Mouse (Mus musculus): ENCODE measurements around the gene Arhgap32. TPM values are rescaled to one million over a fixed set of nuclear protein-coding genes. Genes with fewer than 3 reads are reported as not detected.

Gene Arhgap32
- total and polyA plus RNA-seq, 3 experiments, result 0.06 to 0.15 TPM; not detected in 1

GRCm38 (mm10) chr9:32224937-32225336 is 109.0 kb downstream of the Arhgap32 start:
- no peak for DNase-seq (ENCODE audit: low read depth, low spot score)

GRCm38 (mm10) chr9:32225584-32225983 is 109.6 kb downstream of the Arhgap32 start:
- Histone ChIP-seq H3K9ac (ENCODE audit: control insufficient read depth, low read depth, low read length, poor library complexity, severe bottlenecking) (no peak overlapping the region), H3K27me3 (ENCODE audit: control insufficient read depth in 1 of 2, insufficient read depth in 2 of 2, low read length in 2 of 2) (peaks cover 0 to 4% of the 10 kb centered on the region in 2 experiments; a peak in 1 of 4 replicates), H3K27ac (ENCODE audit: control insufficient read depth, low read depth, low read length) (no peak overlapping the region), H3K9me3 (replicated peaks; ENCODE audit: insufficient read depth, low read length) (no peaks in the 10 kb centered on the region), H3K4me1 (ENCODE audit: control insufficient read depth in 1 of 2, insufficient read depth in 2 of 2, low read length in 2 of 2) (no peaks in the 10 kb centered on the region), H3K79me2 (ENCODE audit: control insufficient read depth, insufficient read depth, low read length, poor library complexity) (no peaks in the 10 kb centered on the region), H3K36me3 (ENCODE audit: control insufficient read depth in 1 of 2, insufficient read depth in 2 of 2, low read length in 2 of 2) (no peaks in the 10 kb centered on the region), H3K4me3 (ENCODE audit: control insufficient read depth in 1 of 2, insufficient read depth in 1 of 2, low read depth in 2 of 2, low read length in 2 of 2) (no peak overlapping the region)
- no peak for DNase-seq (ENCODE audit: low read depth, low spot score)
- no peak for TF ChIP-seq SMC3 (IDR thresholded peaks at IDR 0.05; ENCODE audit: low read depth, low read length)
- TF ChIP-seq NELFE (IDR thresholded peaks at IDR 0.05; ENCODE audit: low read depth, low read length), result no peak
- no peak for TF ChIP-seq MAFK (IDR thresholded peaks at IDR 0.05; ENCODE audit: borderline replicate concordance, low read depth, low read length)
- no peak for TF ChIP-seq GATA1 (IDR thresholded peaks at IDR 0.05; ENCODE audit: low read depth, low read length)
- no peak for TF ChIP-seq KAT2A (conservative IDR thresholded peaks at IDR 0.05; ENCODE audit: low read depth, low read length)
- no peak for TF ChIP-seq TCF12 (IDR thresholded peaks at IDR 0.05; ENCODE audit: low read depth, low read length)

More at GRCm38 (mm10) chr9:32224937-32225336, 109.0 kb downstream of the Arhgap32 start:
- no peak overlapping the region for H3K4me3 ChIP-seq (ENCODE audit: control insufficient read depth in 1 of 2, insufficient read depth in 1 of 2, low read depth in 2 of 2, low read length in 2 of 2)
- H3K79me2 ChIP-seq (ENCODE audit: control insufficient read depth, insufficient read depth, low read length, poor library complexity), result no peaks in the 10 kb centered on the region
- no peak overlapping the region for H3K27ac ChIP-seq (ENCODE audit: control insufficient read depth, low read depth, low read length)
- peaks cover 0 to 2% of the 10 kb centered on the region in 2 experiments; a peak in 1 of 4 replicates for H3K27me3 ChIP-seq (ENCODE audit: control insufficient read depth in 1 of 2, insufficient read depth in 2 of 2, low read length in 2 of 2)
- no peaks in the 10 kb centered on the region for H3K36me3 ChIP-seq (ENCODE audit: control insufficient read depth in 1 of 2, insufficient read depth in 2 of 2, low read length in 2 of 2)
- TF ChIP-seq E2F4 (IDR thresholded peaks at IDR 0.05; ENCODE audit: borderline replicate concordance, low read depth, low read length), result no peak
- TF ChIP-seq USF1 (IDR thresholded peaks at IDR 0.05; ENCODE audit: low read depth, low read length), result no peak
- TF ChIP-seq JUND (IDR thresholded peaks at IDR 0.05; ENCODE audit: low read depth, low read length), result no peak
- no peak for TF ChIP-seq CHD2 (IDR thresholded peaks at IDR 0.05; ENCODE audit: low read length)
- no peak for TF ChIP-seq MYC (IDR thresholded peaks at IDR 0.05; ENCODE audit: low read depth, low read length)
- TF ChIP-seq TCF12 (IDR thresholded peaks at IDR 0.05; ENCODE audit: low read depth, low read length), result no peak
- no peak for TF ChIP-seq CTCF (IDR thresholded peaks at IDR 0.05 in 2 of 3, conservative IDR thresholded peaks at IDR 0.05 in 1 of 3; ENCODE audit: control insufficient read depth in 1 of 3, insufficient read depth in 1 of 3, low read depth in 2 of 3, low read length in 3 of 3, poor library complexity in 1 of 3, severe bottlenecking in 1 of 3)
- TF ChIP-seq POLR2AphosphoS5 (IDR thresholded peaks at IDR 0.05; ENCODE audit: borderline replicate concordance, low read depth, low read length), result no peak
- no peak for TF ChIP-seq KAT2A (conservative IDR thresholded peaks at IDR 0.05; ENCODE audit: low read depth, low read length)
- TF ChIP-seq SMC3 (IDR thresholded peaks at IDR 0.05; ENCODE audit: low read depth, low read length), result no peak
- no peak for TF ChIP-seq MAX (IDR thresholded peaks at IDR 0.05; ENCODE audit: low read length)
- TF ChIP-seq MAZ (IDR thresholded peaks at IDR 0.05; ENCODE audit: low read depth, low read length), result no peak
- TF ChIP-seq EP300 (IDR thresholded peaks at IDR 0.05; ENCODE audit: low read depth in 1 of 2, low read length in 2 of 2), result no peak
- no peak overlapping the region for H3K9ac ChIP-seq (ENCODE audit: control insufficient read depth, low read depth, low read length, poor library complexity, severe bottlenecking)
- H3K4me1 ChIP-seq (ENCODE audit: control insufficient read depth in 1 of 2, insufficient read depth in 2 of 2, low read length in 2 of 2), result no peaks in the 10 kb centered on the region
- H3K9me3 ChIP-seq (replicated peaks; ENCODE audit: insufficient read depth, low read length), result no peaks in the 10 kb centered on the region
